Mouse (Mus musculus): ENCODE data around the gene Kcnip2. TPM values are rescaled to one million over a fixed set of nuclear protein-coding genes. Genes with fewer than 3 reads are reported as not detected.
A peak's percentile ranks its signal among the peaks of the same experiment; 100 is the strongest.

Kcnip2 gene
- total RNA-seq, 2 experiments from 2014 or later, result not detected

- ATAC-seq (replicated peaks; ENCODE audit: poor library complexity, severe bottlenecking), result no peak
These were observed 72.8 kb downstream of the Kcnip2 start for GRCm38 (mm10) chr19:45742984-45743575.

GRCm38 (mm10) chr19:45742218-45742983, 73.5 kb downstream of the Kcnip2 start, which contains the start of gene Fgf8:
TSS of gene Fgf8 (minus strand) at chr19:45742915.
- ATAC-seq (replicated peaks; ENCODE audit: poor library complexity, severe bottlenecking), result peak; percentile 12; the same call in 1 of the 2 replicates

Other genes starting within 250 kb of the Kcnip2 start
- gene Fbxw4, start 155.7 kb downstream of the Kcnip2 start, total RNA-seq (2014; fragmentation: Nextera tagmentation), result 54.3 and 54.8 TPM in 2 replicates
- 24.4 and 39.0 TPM in 2 replicates for gene Fbxw4, start 155.7 kb downstream of the Kcnip2 start, total RNA-seq (2017)
- not detected in 2 replicates for gene Fgf8, start 73.1 kb downstream of the Kcnip2 start, total RNA-seq (2014; fragmentation: Nextera tagmentation)
- not detected in 2 replicates for gene Fgf8, start 73.1 kb downstream of the Kcnip2 start, total RNA-seq (2017)
- 137 and 150 TPM in 2 replicates for gene Npm3, start 66.5 kb downstream of the Kcnip2 start, total RNA-seq (2014; fragmentation: Nextera tagmentation)
- gene Npm3, start 66.5 kb downstream of the Kcnip2 start, total RNA-seq (2017), result 109 and 141 TPM in 2 replicates
- 76.2 and 99.7 TPM in 2 replicates for gene Mgea5, start 32.2 kb downstream of the Kcnip2 start, total RNA-seq (2014; fragmentation: Nextera tagmentation)
- gene Mgea5, start 32.2 kb downstream of the Kcnip2 start, total RNA-seq (2017), result 106 and 110 TPM in 2 replicates
- 8.2 and 15.1 TPM in 2 replicates for gene Armh3, start 182.4 kb upstream of the Kcnip2 start, total RNA-seq (2014; fragmentation: Nextera tagmentation)
- 8.5 and 13.3 TPM in 2 replicates for gene Armh3, start 182.4 kb upstream of the Kcnip2 start, total RNA-seq (2017)
- gene Hps6, start 187.4 kb upstream of the Kcnip2 start, total RNA-seq (2014; fragmentation: Nextera tagmentation), result 4.1 and 5.9 TPM in 2 replicates
- gene Hps6, start 187.4 kb upstream of the Kcnip2 start, total RNA-seq (2017), result 5.7 and 8.7 TPM in 2 replicates
- 89.1 and 104 TPM in 2 replicates for gene Pprc1, start 228.8 kb upstream of the Kcnip2 start, total RNA-seq (2014; fragmentation: Nextera tagmentation)
- 14.0 and 17.8 TPM in 2 replicates for gene Pprc1, start 228.8 kb upstream of the Kcnip2 start, total RNA-seq (2017)
- 86.3 and 121 TPM in 2 replicates for gene Ldb1, start 229.2 kb upstream of the Kcnip2 start, total RNA-seq (2014; fragmentation: Nextera tagmentation)
- gene Ldb1, start 229.2 kb upstream of the Kcnip2 start, total RNA-seq (2017), result 72.3 and 81.3 TPM in 2 replicates